Mouse (Mus musculus) megakaryocyte, adult 5-6 weeks (primary cell): ENCODE measurements at regions not wholly inside any gene's neighbourhood (a gene's known extent, or its start where the extent isn't known, plus 50 kb on each side); places are given as distances from the start of the nearest gene placed in this dataset.

Source experiments
- ATAC-seq: 2 replicates; pipeline ENCODE4 v1.8.0; 2016; ENCODE audit warnings: mild to moderate bottlenecking, inconsistent platforms; ENCODE audit not compliant: poor library complexity, severe bottlenecking

DNA sequence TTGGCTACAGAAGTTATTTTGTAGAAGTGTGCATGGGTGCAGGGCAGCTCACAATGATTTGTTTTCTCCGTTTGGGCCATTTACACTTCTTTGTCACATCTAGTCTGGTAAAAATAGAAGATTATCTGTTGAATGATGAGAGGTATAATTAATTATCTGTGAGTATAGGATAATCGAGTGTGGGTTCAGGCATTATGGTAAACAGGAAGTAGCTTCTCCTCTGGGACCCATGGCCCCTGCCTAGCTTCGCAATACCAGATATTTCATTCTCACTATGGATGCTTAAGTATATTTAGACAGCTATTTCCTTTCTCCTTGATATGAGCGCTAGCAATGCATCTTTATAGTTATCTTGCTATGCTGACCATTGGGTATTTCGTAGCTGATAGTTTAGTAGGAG is 1373.7 kb upstream of the Pcdh20 start:
- no peak for ATAC-seq

DNA sequence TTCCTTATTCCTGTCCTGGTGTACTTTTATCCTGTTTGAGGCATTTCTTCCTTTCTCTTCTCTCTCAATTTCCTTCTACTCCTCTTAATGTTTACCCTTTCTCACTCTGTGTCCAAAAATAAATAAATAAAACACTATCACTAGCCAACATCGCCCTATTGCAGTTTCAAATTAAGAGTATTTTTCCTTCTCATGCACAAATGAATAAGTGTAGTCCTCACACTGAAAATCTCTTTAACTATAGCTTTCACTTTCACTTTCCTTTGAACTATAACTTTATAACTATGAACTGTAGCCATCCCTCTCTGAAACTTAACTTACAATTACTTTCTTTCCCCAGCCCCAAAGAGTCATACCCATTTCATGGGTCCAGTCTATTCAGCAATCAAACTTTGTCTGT is 1355.5 kb upstream of the Pcdh20 start:
- ATAC-seq = no peak

DNA sequence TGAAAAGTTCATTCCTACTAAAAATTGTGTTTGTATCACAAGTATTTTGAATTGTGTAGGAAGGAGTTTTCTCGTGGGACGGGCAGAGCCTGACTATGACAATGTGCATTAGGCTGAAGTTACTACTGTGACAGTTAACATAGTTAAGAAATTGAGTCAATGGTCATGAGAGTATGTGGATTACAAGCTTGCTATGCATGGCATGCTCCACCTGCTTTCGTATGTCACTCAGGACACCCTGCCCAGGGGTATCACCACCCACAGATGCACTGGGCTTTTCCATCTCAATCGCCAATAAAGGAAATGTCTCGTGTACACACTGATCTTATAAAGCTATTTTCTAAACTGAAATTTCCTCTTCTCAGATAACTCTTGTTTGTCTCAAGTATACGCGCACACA is 1354.8 kb upstream of the Pcdh20 start:
- ATAC-seq = no peak

DNA sequence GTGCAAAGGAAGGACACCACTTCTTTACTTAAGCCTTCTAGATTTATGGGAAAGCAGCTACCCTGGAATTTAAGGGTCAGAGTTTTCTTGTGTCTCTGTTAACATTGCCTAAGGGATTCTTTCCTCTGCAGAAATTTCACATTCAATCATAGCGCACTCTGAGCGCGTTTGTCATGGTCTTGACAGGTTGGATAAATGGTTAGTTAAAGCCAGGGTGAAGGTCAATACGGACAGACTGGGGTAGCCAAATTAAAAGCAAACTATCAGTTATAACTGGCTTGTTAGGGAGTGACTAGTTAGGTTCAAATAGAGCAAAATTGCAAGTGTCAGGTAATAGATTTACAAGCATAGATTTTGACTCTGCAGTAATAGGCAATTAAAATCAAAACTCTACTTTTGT is 1352.2 kb upstream of the Pcdh20 start:
- no peak for ATAC-seq

DNA sequence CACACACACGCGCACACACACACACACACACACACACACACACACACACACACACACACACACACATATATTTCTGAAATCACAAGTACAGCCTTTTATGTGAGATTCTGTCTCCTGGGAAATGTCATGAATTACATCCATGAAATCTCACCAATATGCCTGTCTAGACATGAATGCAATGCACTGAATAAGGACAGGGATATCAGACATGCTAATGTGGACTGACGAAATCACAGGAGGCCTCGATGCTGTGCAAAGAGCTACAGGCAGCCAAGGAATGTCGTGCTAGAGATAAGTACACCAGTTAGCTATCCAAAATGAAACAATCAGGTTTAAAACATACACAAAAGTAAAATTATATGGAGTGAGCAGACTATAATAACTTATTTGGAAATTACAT is 1351.0 kb upstream of the Pcdh20 start:
- ATAC-seq = no peak

DNA sequence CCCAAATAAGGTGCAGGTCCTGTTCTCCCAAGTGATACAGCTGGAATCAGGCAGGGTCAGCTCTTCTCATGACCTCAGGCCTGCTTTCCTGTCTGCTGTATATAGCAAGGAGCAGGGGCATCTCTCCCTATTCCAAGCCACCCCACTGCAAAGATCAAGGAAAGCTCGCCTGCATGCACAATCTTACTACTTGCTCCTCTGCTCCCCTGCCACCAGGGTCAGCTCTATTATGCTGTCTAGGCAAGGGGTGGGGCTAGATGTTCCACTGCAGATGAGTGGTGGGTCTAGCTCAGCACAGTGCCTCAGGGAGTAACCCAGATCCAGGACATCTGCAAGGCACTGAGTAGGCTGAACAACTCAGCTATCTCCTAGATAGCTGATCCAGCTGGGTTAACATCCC is 1335.6 kb upstream of the Pcdh20 start:
- 0 out of 2 replicates have a peak, but pooled peaks have one; percentile 18 for ATAC-seq

DNA sequence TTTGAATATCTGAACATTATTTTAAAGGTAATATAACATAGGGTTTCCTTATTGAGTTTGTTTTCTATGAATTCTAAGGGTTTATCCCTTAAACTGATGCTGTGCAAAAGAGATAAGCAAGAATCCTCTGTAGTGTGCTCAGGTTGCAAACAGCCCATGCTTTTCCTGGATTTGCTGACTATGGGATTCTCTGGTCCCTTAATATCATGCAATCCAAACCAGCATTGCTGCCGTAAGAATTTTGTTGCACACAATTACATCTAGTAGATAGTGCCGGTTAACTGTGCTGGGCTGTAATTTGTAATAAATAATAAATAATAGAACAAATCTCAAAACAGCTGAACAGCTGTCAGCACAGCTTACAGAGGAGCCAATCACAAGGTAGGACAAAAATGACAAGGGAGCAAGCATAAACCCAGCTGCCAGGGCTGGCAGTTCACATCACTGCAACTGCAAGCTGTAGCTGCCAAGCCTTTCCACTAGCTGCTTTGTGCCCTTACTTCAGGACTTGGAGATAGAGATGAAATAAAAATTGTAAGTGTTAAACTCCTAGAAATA is 1333.6 kb upstream of the Pcdh20 start:
- ATAC-seq = no peak

DNA sequence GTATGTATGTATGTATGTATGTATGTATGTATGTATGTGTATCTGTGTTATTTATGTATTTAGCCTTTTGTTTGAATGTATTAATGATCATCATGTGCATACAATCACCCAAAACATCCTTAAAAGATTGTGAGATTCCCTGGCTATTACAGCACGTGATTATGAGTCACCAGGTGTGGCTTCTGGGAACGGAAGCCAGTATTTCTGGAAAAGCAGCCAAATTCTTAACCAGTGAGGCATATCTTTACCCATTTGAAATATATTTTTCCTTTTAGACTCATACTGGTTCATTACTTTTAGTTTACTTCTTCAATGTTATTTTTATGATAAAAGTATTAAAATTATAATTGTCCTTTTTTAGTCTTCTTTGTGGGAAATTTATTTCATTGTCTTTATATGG is 1284.6 kb upstream of the Pcdh20 start:
- ATAC-seq = no peak

DNA sequence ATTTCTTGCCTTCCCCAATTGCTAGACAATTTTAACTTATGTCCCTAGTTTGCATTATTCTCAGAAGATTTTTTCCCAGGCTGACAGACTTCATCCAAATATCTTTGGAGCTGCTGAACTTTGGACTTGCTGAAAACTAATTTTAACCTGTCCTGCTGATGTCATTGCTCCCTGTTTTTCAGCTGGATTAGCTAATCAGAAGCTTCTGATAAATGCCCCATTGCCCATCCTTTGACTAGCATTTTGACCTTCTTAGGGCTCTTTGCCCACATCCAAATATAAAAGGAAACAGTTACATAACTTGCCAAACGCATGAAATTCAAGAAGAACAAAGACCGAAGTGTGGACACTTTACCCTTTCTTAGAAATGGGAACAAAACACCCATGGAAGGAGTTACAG is 1242.5 kb upstream of the Pcdh20 start:
- ATAC-seq = no peak
